In genomic region chr2:59407512-59407988, GRCm38 (mm10) we compare ENCODE assay signal across 9 mouse cellular contexts.
DNase-seq lines count a peak whose midpoint lies in the region; ATAC-seq lines count a peak whose summit lies in the region.
"Had no signal": no experiment of that assay in that cellular context is flagged by ENCODE, and none has a peak within 500 bp of the region (broad histone marks: within the 10 kb centered on the region; RNA-seq: fewer than 3 reads in every experiment).

No protein-coding gene starts in this region.

- H3K27ac ChIP-seq in hindbrain, embryonic 15.5 days (replicated peaks): peak overlapping the region; percentile 43
- H3K27ac ChIP-seq: macrophage had no signal

- no peaks in the 10 kb centered on the region for H3K9me3 ChIP-seq in hindbrain, embryonic 15.5 days

- peak; percentile 80 for DNase-seq in Muller cell, postnatal 12 days (ENCODE audit: inconsistent ontology term)
- DNase-seq in cerebellum, adult 11-12 months: peak; percentile 75
- peak; percentile 26 to 35 for DNase-seq in frontal cortex, postnatal 36 days (ENCODE audit: low spot score in 2 of 2)
- peak; percentile 48 for DNase-seq in lung, postnatal 10 days
- DNase-seq in testis, postnatal 10 days (ENCODE audit: low spot score): peak; percentile 62
- DNase-seq in spleen, postnatal 4 days (ENCODE audit: low spot score in 2 of 2): no peak
- DNase-seq in spleen, adult 18-20 months: no peak

- WGBS in hindbrain, embryonic 15.5 days: 44% methylated on average over 13 of the region's 13 CpGs

- peaks cover 7% of the 10 kb centered on the region for H3K4me1 ChIP-seq in hindbrain, embryonic 15.5 days (replicated peaks)

- H3K36me3 ChIP-seq in hindbrain, embryonic 15.5 days: no peaks in the 10 kb centered on the region

- no peak overlapping the region for H3K4me2 ChIP-seq in hindbrain, embryonic 15.5 days

- ATAC-seq in hindbrain, embryonic 15.5 days (ENCODE audit: low FRiP score, low read depth): peak; percentile 93

- no peak overlapping the region for H3K9ac ChIP-seq in hindbrain, embryonic 15.5 days

- no peak overlapping the region for H3K4me3 ChIP-seq in hindbrain, embryonic 15.5 days

- H3K27me3 ChIP-seq in hindbrain, embryonic 15.5 days: no peaks in the 10 kb centered on the region

Comparison
In these comparisons a context has a peak if more than half of its experiments do, and no peak if none do; other contexts are left out.
1. DNase-seq: peak in Muller cell, postnatal 12 days (single experiment), cerebellum, adult 11-12 months (single experiment), frontal cortex, postnatal 36 days (2 of 2), lung, postnatal 10 days (single experiment) and testis, postnatal 10 days (single experiment); none in spleen, postnatal 4 days (0 of 2) and spleen, adult 18-20 months (0 of 2).